Mouse (Mus musculus): Measurements from ENCODE around the gene Ugt1a7c. TPM values are rescaled to one million over a fixed set of nuclear protein-coding genes. Genes with fewer than 3 reads are reported as not detected.
"Not testable (repeated sequence)": the region's sequence is repeated elsewhere in the genome, so short reads cannot be mapped to it uniquely, and the experiment has no call there.

Gene Ugt1a7c
- polyA plus RNA-seq, 1 experiment from 2014 or later = 82.7 TPM

DNA sequence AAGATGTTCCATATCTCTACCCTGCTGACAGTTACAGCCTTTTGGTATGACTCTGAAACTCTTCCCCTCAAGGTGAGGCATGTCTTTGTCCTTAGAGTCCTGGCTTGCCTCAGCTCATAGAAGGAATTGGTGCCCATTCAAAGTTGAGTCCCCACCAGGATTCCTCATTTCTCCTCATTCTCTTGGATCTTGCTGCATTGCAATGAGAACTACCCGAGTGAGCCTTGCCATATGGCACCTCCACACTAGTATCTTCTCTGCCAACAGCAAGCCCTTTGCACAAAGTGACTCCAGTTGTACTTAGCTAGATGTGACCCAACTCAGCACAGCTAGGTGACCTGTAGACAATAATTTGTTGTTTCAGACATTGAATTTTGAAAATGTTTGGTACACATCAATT is 128.7 kb downstream of the Ugt1a7c start:
- Histone ChIP-seq H3K4me2 (ENCODE audit: low read depth, low read length) (no peak overlapping the region), H3K36me3 (ENCODE audit: control insufficient read depth, insufficient read depth, low read length) (no peaks in the 10 kb centered on the region), H3K9me3 (ENCODE audit: control insufficient read depth, low read length) (peaks cover 21% of the 10 kb centered on the region), H3K9ac (ENCODE audit: low read depth, low read length) (no peak overlapping the region), H3K4me1 (ENCODE audit: control insufficient read depth, insufficient read depth, low read length) (no peaks in the 10 kb centered on the region), H3K27me3 (replicated peaks; ENCODE audit: control insufficient read depth, insufficient read depth, low read length) (no peaks in the 10 kb centered on the region), H3K4me3 (ENCODE audit: low read length) (no peak overlapping the region), H3K27ac (ENCODE audit: low read length) (no peak overlapping the region)
- WGBS = 50% methylated on average over 1 of the region's 1 CpGs
- ATAC-seq = no peak

DNA sequence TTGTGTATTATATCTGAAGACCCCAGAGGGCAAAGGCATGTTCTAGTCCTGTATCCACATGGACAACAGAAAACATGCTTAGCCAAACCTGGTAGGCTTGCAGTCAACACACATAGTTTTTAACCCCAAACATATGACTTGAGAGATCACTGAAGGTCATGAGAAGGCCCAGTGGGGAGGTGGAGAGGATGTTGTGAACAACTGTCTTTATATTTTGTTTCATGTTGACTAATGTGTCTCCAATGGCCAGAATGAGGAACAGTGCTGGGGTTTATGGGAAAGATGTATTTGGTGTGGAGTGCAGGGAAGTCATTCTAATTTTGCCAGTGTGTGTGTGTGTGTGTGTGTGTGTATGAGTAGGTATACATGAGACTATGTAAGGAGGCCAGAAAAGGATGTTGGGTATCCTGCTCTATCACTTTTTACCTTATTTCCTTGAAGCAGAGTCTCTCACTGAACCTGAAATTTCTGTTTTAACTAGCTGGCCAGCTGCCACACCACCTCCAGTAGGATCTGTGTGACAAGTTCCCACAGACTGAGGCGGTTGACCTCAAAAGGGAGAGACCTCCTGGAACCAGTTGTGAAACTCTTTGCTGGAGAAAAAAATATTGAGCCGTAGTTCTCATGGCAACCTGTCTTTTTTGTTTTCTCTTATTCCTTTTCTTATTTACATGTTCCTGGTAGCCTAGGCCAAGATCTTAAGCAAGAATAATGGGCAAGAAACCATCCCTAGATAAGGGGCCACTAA is 129.3 kb downstream of the Ugt1a7c start:
- WGBS = 70% methylated on average over 2 of the region's 2 CpGs
- Histone ChIP-seq H3K9ac (ENCODE audit: low read depth, low read length) (no peak overlapping the region), H3K9me3 (ENCODE audit: control insufficient read depth, low read length) (peaks cover 25% of the 10 kb centered on the region), H3K36me3 (ENCODE audit: control insufficient read depth, insufficient read depth, low read length) (no peaks in the 10 kb centered on the region), H3K4me3 (ENCODE audit: low read length) (no peak overlapping the region), H3K4me1 (ENCODE audit: control insufficient read depth, insufficient read depth, low read length) (no peaks in the 10 kb centered on the region), H3K27ac (ENCODE audit: low read length) (no peak overlapping the region), H3K4me2 (ENCODE audit: low read depth, low read length) (no peak overlapping the region), H3K27me3 (replicated peaks; ENCODE audit: control insufficient read depth, insufficient read depth, low read length) (no peaks in the 10 kb centered on the region)
- no peak for ATAC-seq

DNA sequence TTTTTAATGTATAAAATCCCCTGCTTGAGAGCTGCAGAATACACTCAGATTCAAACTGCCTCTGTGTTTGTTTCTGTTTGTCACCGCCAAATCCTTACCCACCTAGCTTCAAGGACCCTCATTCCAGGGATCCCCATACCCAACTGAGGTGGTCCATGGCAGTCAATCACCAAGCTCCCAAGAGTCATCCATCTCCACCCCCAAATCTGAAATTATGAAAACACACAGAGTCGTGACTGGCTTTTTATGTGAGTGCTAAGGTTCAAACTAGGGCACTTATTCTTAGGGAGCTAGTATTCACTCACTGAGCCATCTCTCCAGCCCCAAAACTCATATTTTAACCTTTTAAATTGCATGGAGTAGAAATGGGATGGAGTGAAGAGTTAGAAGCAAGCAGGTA is 130.4 kb downstream of the Ugt1a7c start:
- 41% methylated on average over 2 of the region's 2 CpGs for WGBS
- not testable (repeated sequence) for H3K36me3 ChIP-seq (ENCODE audit: control insufficient read depth, insufficient read depth, low read length); H3K9ac ChIP-seq (ENCODE audit: low read depth, low read length); H3K4me2 ChIP-seq (ENCODE audit: low read depth, low read length); H3K4me3 ChIP-seq (ENCODE audit: low read length); H3K27ac ChIP-seq (ENCODE audit: low read length); H3K4me1 ChIP-seq (ENCODE audit: control insufficient read depth, insufficient read depth, low read length); ATAC-seq; H3K27me3 ChIP-seq (replicated peaks; ENCODE audit: control insufficient read depth, insufficient read depth, low read length)
- H3K9me3 ChIP-seq (ENCODE audit: control insufficient read depth, low read length) = peaks cover 35% of the 10 kb centered on the region

DNA sequence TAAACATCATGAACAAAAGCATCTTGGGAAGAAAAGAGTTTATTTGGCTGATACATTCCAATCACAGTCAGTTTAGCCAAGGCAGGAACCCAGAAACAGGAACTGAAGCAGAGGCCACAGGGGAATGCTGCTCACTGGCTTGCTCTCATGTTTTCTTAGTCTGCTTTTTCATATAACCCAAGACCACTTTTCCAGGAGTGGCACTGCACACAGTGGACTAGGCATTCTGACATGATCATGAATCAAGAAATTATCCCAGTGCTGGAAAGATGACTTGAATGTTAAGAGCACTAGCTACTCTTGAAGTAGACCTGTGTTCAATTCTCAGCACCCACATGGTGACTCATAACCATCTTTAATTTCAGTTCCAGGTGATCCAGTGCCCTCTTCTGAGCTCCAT is 130.9 kb downstream of the Ugt1a7c start:
- no peak overlapping the region for H3K27ac ChIP-seq (ENCODE audit: low read length)
- no peak for ATAC-seq
- no peaks in the 10 kb centered on the region for H3K4me1 ChIP-seq (ENCODE audit: control insufficient read depth, insufficient read depth, low read length)
- no peak overlapping the region for H3K9ac ChIP-seq (ENCODE audit: low read depth, low read length)
- peaks cover 40% of the 10 kb centered on the region for H3K9me3 ChIP-seq (ENCODE audit: control insufficient read depth, low read length)
- H3K4me3 ChIP-seq (ENCODE audit: low read length) = no peak overlapping the region
- H3K4me2 ChIP-seq (ENCODE audit: low read depth, low read length) = no peak overlapping the region
- no peaks in the 10 kb centered on the region for H3K36me3 ChIP-seq (ENCODE audit: control insufficient read depth, insufficient read depth, low read length)
- no peaks in the 10 kb centered on the region for H3K27me3 ChIP-seq (replicated peaks; ENCODE audit: control insufficient read depth, insufficient read depth, low read length)

DNA sequence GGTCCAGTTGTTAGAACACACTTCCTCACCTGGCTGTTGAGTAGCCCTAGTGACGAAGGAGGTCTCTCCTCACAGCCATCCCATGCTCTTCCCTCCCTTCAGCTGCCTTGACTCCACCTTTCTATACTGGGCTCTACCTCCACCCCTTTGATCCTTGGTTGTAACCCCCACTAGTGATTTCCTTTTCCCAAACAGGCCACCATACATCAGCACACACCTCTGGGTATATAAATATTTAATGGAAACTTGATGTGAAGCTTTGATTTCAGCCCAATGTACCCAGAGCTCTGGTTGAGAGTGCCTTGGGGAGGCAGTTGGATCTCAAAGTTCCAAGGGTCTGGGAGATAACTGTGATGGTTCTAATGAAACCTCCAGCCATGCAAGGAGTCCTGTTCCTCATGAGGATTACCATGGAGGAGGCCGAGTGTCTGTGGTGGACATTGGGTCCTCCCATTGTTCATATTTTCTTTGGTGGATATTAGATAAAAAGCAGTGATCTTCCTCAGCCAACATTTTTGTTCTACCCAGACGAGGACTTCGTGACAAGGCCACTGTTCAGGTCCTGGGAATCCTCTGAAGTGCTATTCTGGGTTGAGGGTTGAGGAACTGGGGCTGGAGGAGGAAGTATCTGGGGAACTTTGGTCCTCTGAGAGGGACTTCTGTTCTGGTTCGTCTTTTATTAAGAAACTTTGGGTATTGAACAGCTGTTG is 132.0 kb downstream of the Ugt1a7c start, which contains the start of gene Mroh2a:
TSS of gene Mroh2a (plus strand) at position 317 of the 710 bp plus-strand sequence.
- Histone ChIP-seq H3K4me1 (ENCODE audit: control insufficient read depth, insufficient read depth, low read length) (no peaks in the 10 kb centered on the region), H3K9ac (ENCODE audit: low read depth, low read length) (no peak within 1 kb of the TSS), H3K9me3 (ENCODE audit: control insufficient read depth, low read length) (peaks cover 51% of the 10 kb centered on the region), H3K4me3 (ENCODE audit: low read length) (no peak within 1 kb of the TSS), H3K36me3 (ENCODE audit: control insufficient read depth, insufficient read depth, low read length) (no peaks in the 10 kb centered on the region), H3K4me2 (ENCODE audit: low read depth, low read length) (no peak within 1 kb of the TSS), H3K27me3 (replicated peaks; ENCODE audit: control insufficient read depth, insufficient read depth, low read length) (no peaks in the 10 kb centered on the region), H3K27ac (ENCODE audit: low read length) (no peak within 1 kb of the TSS)
- no peak for ATAC-seq
- WGBS = 49% methylated on average over 5 of the region's 5 CpGs

DNA sequence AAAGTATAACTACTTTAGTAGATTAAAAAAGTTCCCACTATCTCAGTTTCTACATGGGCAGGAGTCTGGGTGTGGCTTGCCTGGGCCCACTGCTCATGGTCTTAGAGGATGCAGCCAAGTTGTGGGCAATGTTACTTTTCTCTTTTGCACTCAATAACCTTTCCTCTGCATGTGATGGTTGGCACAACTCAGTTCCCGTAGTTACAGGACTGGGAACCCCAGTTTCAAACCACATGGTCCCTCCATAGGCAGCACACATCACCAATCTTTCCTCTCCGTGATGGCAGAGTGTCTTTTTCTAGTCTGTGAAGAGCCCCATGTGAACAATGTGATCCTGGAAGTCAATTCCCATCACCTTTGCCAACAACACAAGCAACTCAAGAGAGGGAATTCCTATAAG is 132.6 kb downstream of the Ugt1a7c start:
- Histone ChIP-seq H3K36me3 (ENCODE audit: control insufficient read depth, insufficient read depth, low read length) (no peaks in the 10 kb centered on the region), H3K4me1 (ENCODE audit: control insufficient read depth, insufficient read depth, low read length) (no peaks in the 10 kb centered on the region), H3K27ac (ENCODE audit: low read length) (no peak overlapping the region), H3K9me3 (ENCODE audit: control insufficient read depth, low read length) (peaks cover 52% of the 10 kb centered on the region), H3K9ac (ENCODE audit: low read depth, low read length) (no peak overlapping the region), H3K4me2 (ENCODE audit: low read depth, low read length) (no peak overlapping the region), H3K27me3 (replicated peaks; ENCODE audit: control insufficient read depth, insufficient read depth, low read length) (no peaks in the 10 kb centered on the region), H3K4me3 (ENCODE audit: low read length) (no peak overlapping the region)
- 63% methylated on average over 2 of the region's 2 CpGs for whole genome bisulfite sequencing
- no peak for ATAC-seq

DNA sequence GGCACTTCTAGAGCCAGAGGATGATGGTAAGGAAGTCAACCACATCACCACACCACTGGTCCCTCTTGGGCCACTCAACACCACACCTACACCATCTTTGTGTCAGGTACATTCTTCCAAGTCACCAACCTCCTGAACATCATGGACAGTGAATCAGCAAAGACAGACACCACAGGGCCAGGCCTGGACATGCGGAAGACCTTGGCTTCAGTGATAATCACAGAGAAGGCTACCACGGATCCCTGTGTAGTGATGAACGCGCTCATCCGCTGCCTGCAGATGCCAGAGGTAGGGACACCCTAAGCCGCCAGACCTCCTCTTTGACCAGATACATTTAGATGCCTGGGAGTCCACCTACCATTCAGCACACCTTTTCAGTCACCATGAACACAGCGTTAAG is 133.3 kb downstream of the Ugt1a7c start:
- H3K4me2 ChIP-seq (ENCODE audit: low read depth, low read length) = no peak overlapping the region
- H3K4me1 ChIP-seq (ENCODE audit: control insufficient read depth, insufficient read depth, low read length) = no peaks in the 10 kb centered on the region
- H3K9ac ChIP-seq (ENCODE audit: low read depth, low read length) = no peak overlapping the region
- H3K27me3 ChIP-seq (replicated peaks; ENCODE audit: control insufficient read depth, insufficient read depth, low read length) = no peaks in the 10 kb centered on the region
- WGBS = 71% methylated on average over 7 of the region's 7 CpGs
- no peaks in the 10 kb centered on the region for H3K36me3 ChIP-seq (ENCODE audit: control insufficient read depth, insufficient read depth, low read length)
- no peak for ATAC-seq
- peaks cover 54% of the 10 kb centered on the region for H3K9me3 ChIP-seq (ENCODE audit: control insufficient read depth, low read length)
- no peak overlapping the region for H3K4me3 ChIP-seq (ENCODE audit: low read length)
- no peak overlapping the region for H3K27ac ChIP-seq (ENCODE audit: low read length)

DNA sequence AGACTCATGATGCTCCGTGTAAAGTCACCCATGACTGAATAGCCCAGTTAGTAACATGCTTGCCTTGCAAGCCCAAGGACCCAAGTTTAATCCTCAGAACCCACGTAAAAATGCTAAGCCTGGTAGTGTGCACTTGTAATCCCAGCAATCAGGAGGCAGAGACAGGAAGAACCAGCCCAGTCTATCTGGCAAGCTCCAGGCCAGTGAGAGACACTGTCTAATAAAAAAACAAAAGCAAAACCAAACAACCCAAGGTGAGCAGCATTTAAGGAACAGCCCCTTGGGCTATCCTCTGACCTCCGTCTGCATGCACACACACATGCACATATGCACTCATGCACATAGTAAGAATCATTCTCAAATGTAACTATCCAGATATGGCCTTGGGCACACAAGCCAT is 134.7 kb downstream of the Ugt1a7c start:
- no peak for ATAC-seq
- H3K4me3 ChIP-seq (ENCODE audit: low read length) = no peak overlapping the region
- WGBS = 75% methylated on average over 3 of the region's 3 CpGs
- H3K4me2 ChIP-seq (ENCODE audit: low read depth, low read length) = no peak overlapping the region
- H3K27me3 ChIP-seq (replicated peaks; ENCODE audit: control insufficient read depth, insufficient read depth, low read length) = no peaks in the 10 kb centered on the region
- no peak overlapping the region for H3K27ac ChIP-seq (ENCODE audit: low read length)
- H3K4me1 ChIP-seq (ENCODE audit: control insufficient read depth, insufficient read depth, low read length) = no peaks in the 10 kb centered on the region
- no peaks in the 10 kb centered on the region for H3K36me3 ChIP-seq (ENCODE audit: control insufficient read depth, insufficient read depth, low read length)
- no peak overlapping the region for H3K9ac ChIP-seq (ENCODE audit: low read depth, low read length)
- peaks cover 65% of the 10 kb centered on the region for H3K9me3 ChIP-seq (ENCODE audit: control insufficient read depth, low read length)

DNA sequence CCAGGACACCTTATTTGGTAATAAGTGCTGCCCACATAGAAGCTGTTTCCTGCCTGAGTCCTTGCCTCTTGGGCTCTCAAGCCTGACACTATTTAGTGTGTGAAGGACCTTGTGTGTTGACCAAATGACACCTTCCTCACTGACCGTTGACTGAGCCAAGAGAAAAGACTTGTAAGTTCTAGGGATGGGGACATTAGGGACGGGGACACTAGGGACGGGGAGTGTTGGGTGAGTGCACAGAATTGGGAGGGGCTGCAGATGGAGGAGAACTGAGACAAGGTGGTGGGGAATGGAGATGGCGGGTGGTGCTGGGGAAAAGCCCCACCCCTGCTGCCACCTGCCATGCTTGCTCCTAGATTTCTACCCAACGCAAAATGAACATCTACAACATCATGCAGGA is 135.1 kb downstream of the Ugt1a7c start:
- peaks cover 69% of the 10 kb centered on the region for H3K9me3 ChIP-seq (ENCODE audit: control insufficient read depth, low read length)
- no peaks in the 10 kb centered on the region for H3K27me3 ChIP-seq (replicated peaks; ENCODE audit: control insufficient read depth, insufficient read depth, low read length)
- no peak for ATAC-seq
- no peaks in the 10 kb centered on the region for H3K4me1 ChIP-seq (ENCODE audit: control insufficient read depth, insufficient read depth, low read length)
- no peaks in the 10 kb centered on the region for H3K36me3 ChIP-seq (ENCODE audit: control insufficient read depth, insufficient read depth, low read length)
- WGBS = 82% methylated on average over 5 of the region's 5 CpGs
- H3K4me2 ChIP-seq (ENCODE audit: low read depth, low read length) = no peak overlapping the region
- H3K9ac ChIP-seq (ENCODE audit: low read depth, low read length) = no peak overlapping the region
- H3K27ac ChIP-seq (ENCODE audit: low read length) = no peak overlapping the region
- H3K4me3 ChIP-seq (ENCODE audit: low read length) = no peak overlapping the region

Data from intestine, embryonic 16.5 days (tissue).